Mouse (Mus musculus) midbrain, embryonic 11.5 days (tissue): ENCODE results near the gene Lrrc49. TPM values are rescaled to one million over a fixed set of nuclear protein-coding genes. Genes with fewer than 3 reads are reported as not detected.

Experiments used
- ATAC-seq: fragments of 200-750 bp; cut with Nextera tagmentation; 2 replicates; pipeline ENCODE4 v1.8.0; 2017; ENCODE audit warnings: moderate TSS enrichment, moderate library complexity; ENCODE audit not compliant: low FRiP score
- DNase-seq: peaks from one replicate; pipeline ENCODE4 v3.0.0; 2015; ENCODE audit warnings: low spot score; ENCODE audit errors: missing footprints
- H3K27ac ChIP-seq: fragments of 300-500 bp; sonication (generic); 2 replicates; pipeline ENCODE4 v1.5.1; 2014; ENCODE audit warnings: low read depth, low read length
- H3K27me3 ChIP-seq: fragments of 300-500 bp; sonication (generic); 2 replicates; pipeline ENCODE4 v1.6.1; 2014; ENCODE audit warnings: mild to moderate bottlenecking, low read length, moderate library complexity, mixed read lengths; ENCODE audit not compliant: control insufficient read depth, insufficient read depth
- H3K36me3 ChIP-seq: fragments of 300-500 bp; sonication (generic); 2 replicates; pipeline ENCODE4 v1.6.1; 2014; ENCODE audit warnings: mild to moderate bottlenecking, low read length, moderate library complexity, mixed read lengths; ENCODE audit not compliant: control insufficient read depth, insufficient read depth
- H3K4me1 ChIP-seq: fragments of 300-500 bp; sonication (generic); 2 replicates; pipeline ENCODE4 v1.6.1; 2014; ENCODE audit warnings: low read length; ENCODE audit not compliant: control insufficient read depth, insufficient read depth
- H3K4me2 ChIP-seq: fragments of 300-500 bp; sonication (generic); 2 replicates; pipeline ENCODE4 v1.6.1; 2014; ENCODE audit warnings: mild to moderate bottlenecking, moderate library complexity
- H3K4me3 ChIP-seq: fragments of 300-500 bp; sonication (generic); 2 replicates; pipeline ENCODE4 v1.5.1; 2014; ENCODE audit warnings: low read depth, low read length
- H3K9ac ChIP-seq: fragments of 300-500 bp; sonication (generic); 2 replicates; pipeline ENCODE4 v1.6.1; 2014; ENCODE audit warnings: low read length
- H3K9me3 ChIP-seq: fragments of 300-500 bp; sonication (generic); 2 replicates; pipeline ENCODE4 v1.6.1; 2016; ENCODE audit warnings: low read length; ENCODE audit not compliant: control insufficient read depth
- WGBS: fragments of 180-500 bp; shearing (Covaris S2); extraction: QIAGEN DNeasy Blood & Tissue Kit; methylation state at CpG from one replicate; pipeline ENCODE4 v1.1.7; 2014; 5-methylcytosine and 5-hydroxymethylcytosine counted together
- polyA plus RNA-seq: library from polyadenylated mRNA; unstranded; fragments of >200 nt; fragmentation: Nextera tagmentation; extraction: Ambion mirVana; gene quantifications from 2 replicates; pipeline ENCODE4 v1.2.1, GENCODE M21; 2014

The Lrrc49 gene
- polyA plus RNA-seq, 1 experiment from 2014 or later: 51.6 TPM

DNA sequence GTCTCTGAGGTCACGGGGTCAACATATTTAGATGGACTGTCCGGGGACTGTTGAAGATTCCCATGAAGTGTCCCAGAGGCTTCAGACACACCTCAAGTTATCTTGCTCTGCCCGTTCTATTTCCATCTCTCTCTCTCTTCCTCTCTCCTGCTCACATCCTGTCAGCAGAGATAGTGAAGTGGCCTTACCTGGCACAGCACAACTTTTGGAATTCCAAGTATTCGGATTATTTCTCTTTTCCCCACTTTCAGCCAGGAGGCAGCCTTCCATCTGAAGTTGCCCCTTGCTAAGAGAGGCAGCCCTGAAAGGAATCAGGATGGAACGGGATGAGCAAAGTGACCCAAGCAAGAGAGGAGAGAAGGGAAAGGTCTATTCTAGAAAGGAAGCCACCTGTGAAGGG is 161.8 kb downstream of the Lrrc49 start:
- Histone ChIP-seq H3K27ac (no peak overlapping the region), H3K4me3 (no peak overlapping the region), H3K4me2 (no peak overlapping the region), H3K4me1 (peaks cover 7% of the 10 kb centered on the region), H3K27me3 (peaks cover 5% of the 10 kb centered on the region), H3K9ac (no peak overlapping the region), H3K9me3 (no peaks in the 10 kb centered on the region), H3K36me3 (no peaks in the 10 kb centered on the region)
- ATAC-seq (no peak), DNase-seq (peak; percentile 75)
- 77% methylated on average over 5 of the region's 5 CpGs for WGBS

DNA sequence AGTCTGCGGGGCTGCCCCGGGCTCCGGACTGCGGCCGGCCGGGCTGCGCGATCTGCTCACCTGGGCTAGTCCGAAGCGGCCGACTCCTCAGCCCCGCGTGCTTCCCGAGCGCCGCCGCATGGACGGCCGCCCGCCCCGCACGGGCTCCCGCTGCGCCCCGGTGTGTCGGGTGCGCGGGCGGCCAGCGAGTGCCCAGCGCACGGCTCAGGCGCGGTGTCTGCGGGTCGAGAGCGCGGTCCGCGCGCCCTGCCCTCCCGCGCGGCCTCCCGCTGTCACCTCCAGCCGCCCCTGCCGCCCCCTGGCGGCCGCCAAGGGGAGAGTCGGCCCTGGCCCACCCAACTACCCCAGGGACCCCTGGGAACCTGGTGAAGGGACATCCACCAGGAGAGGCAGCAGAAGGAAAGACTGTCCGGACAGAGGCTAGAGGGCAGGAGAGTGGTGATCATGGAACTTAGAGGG is 166.1 kb downstream of the Lrrc49 start, which contains the start of gene Thsd4:
Gene Thsd4, minus strand, starts transcription at position 241 of the 459 bp plus-strand sequence.
- H3K36me3 ChIP-seq: no peaks in the 10 kb centered on the region
- peak within 1 kb of the TSS; percentile 82 for H3K4me2 ChIP-seq
- no peaks in the 10 kb centered on the region for H3K9me3 ChIP-seq
- H3K4me3 ChIP-seq: peak within 1 kb of the TSS; percentile 54
- no peak within 1 kb of the TSS for H3K27ac ChIP-seq
- ATAC-seq (peak; percentile 77), DNase-seq (peak; percentile 95)
- H3K4me1 ChIP-seq: peaks cover 27% of the 10 kb centered on the region
- WGBS: under 1% methylated on average over 43 of the region's 51 CpGs
- peak within 1 kb of the TSS; percentile 72 for H3K9ac ChIP-seq
- H3K27me3 ChIP-seq: peaks cover 19% of the 10 kb centered on the region

DNA sequence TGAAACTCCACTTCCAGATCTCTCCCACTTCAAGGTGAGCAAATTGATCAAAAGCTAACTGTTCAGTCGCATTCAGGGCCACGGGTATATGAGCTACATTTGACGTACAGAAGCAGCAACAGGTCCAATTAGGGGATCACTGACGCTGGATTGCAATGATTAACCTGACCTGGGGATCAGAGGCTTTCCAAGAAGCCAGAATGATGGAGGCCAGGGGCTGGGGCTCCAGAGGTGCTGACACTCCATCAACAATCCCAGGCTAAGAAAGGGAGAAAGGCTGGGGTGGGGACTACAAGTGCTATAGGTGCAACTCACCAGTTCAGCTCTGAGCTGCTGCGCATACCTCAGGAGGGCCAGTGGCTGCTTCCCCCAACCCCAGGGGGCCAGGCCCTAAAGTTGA is 166.8 kb downstream of the Lrrc49 start:
- Histone ChIP-seq H3K9ac (peak overlapping the region; percentile 72), H3K9me3 (no peaks in the 10 kb centered on the region), H3K27me3 (peaks cover 19% of the 10 kb centered on the region), H3K4me3 (peak overlapping the region; percentile 54), H3K27ac (no peak overlapping the region), H3K4me1 (peaks cover 27% of the 10 kb centered on the region), H3K36me3 (no peaks in the 10 kb centered on the region), H3K4me2 (peak overlapping the region; percentile 82)
- no peak for ATAC-seq
- DNase-seq: peak; percentile 90
- 48% methylated on average over 5 of the region's 5 CpGs for WGBS

DNA sequence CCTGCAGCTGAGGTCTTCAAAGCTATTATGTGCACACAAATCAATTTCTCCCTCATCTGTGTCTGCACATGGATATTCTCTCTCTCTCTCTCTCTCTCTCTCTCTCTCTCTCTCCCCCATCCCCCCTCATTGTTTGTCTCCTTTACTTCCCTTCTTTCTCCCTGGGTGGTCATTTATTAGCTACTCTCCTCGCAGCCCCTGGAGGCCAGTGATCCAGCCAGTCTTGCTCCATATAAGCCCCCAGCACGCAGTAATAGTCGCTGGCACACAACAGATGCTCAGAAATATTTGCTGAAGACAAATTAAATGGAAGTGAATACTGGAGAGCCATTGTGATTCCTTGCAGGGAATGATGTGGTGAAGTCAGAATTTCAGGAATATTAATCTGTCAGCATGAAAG is 168.4 kb downstream of the Lrrc49 start:
- 16% methylated on average over 3 of the region's 3 CpGs for WGBS
- Histone ChIP-seq H3K9ac (no peak overlapping the region), H3K4me3 (no peak overlapping the region), H3K27ac (no peak overlapping the region), H3K27me3 (peaks cover 19% of the 10 kb centered on the region), H3K4me2 (peak overlapping the region; percentile 30; the same call in 1 of the 2 replicates), H3K9me3 (no peaks in the 10 kb centered on the region), H3K36me3 (no peaks in the 10 kb centered on the region), H3K4me1 (peaks cover 27% of the 10 kb centered on the region)
- DNase-seq (peak; percentile 87), ATAC-seq (peak; percentile 36; the same call in 1 of the 2 replicates)

Other genes with a start within 250 kb of the Lrrc49 start
- gene Thsd4, start 166.1 kb downstream of the Lrrc49 start, polyA plus RNA-seq: 6.3 and 6.4 TPM in 2 replicates
- gene Larp6, start 24.8 kb upstream of the Lrrc49 start, polyA plus RNA-seq: 2.5 and 2.9 TPM in 2 replicates
- gene Uaca, start 106.4 kb upstream of the Lrrc49 start, polyA plus RNA-seq: 26.7 and 27.9 TPM in 2 replicates